Mouse (Mus musculus) left cerebral cortex, postnatal 25 days (tissue): Measurements from ENCODE around the gene Map4k4. TPM values are rescaled to one million over a fixed set of nuclear protein-coding genes. Genes with fewer than 3 reads are reported as not detected.

Source experiments
- DNase-seq, 2 experiments: peaks; one replicate each; pipeline ENCODE4 v3.0.0; 2022; ENCODE audit warnings: low spot score in 2 of 2, mixed read lengths in 1 of 2
- intact Hi-C: fragments of 180-260 bp; cut with DNase I; formaldehyde crosslinking; loops from one replicate; pipeline ENCODE4 v1.15.1; 2025
- total RNA-seq, 2 experiments: library from RNA; stranded (reverse); gene quantifications; 2 replicates each; pipeline ENCODE4 v1.2.3; 2021

The Map4k4 gene
- total RNA-seq, 2 experiments from 2014 or later = 115 to 131 TPM

GRCm38 (mm10) chr1:40022472-40023135, 121.9 kb downstream of the Map4k4 start:
- DNase-seq = no peak
- intact Hi-C loops = no loop called here

- DNase-seq = no peak
- intact Hi-C loops = no loop called here
Observed at GRCm38 (mm10) chr1:40023206-40023605, 122.5 kb downstream of the Map4k4 start.

- DNase-seq = no peak
- intact Hi-C loops = no loop called here
Observed at GRCm38 (mm10) chr1:40023748-40024147, 123.0 kb downstream of the Map4k4 start.

- intact Hi-C loops = no loop called here
- DNase-seq = peak; percentile 51 to 81
Observed at GRCm38 (mm10) chr1:40024554-40025320, 124.0 kb downstream of the Map4k4 start.

GRCm38 (mm10) chr1:40025416-40025815, 124.7 kb downstream of the Map4k4 start:
- intact Hi-C loops = no loop called here
- no peak for DNase-seq

- intact Hi-C loops = no loop called here
- DNase-seq = no peak
Observed at GRCm38 (mm10) chr1:40027116-40027620, 126.5 kb downstream of the Map4k4 start.

- intact Hi-C loops = no loop called here
- no peak for DNase-seq
Observed at GRCm38 (mm10) chr1:40028207-40028998, 127.7 kb downstream of the Map4k4 start.

- intact Hi-C loops = no loop called here
- DNase-seq = no peak
Observed at GRCm38 (mm10) chr1:40029597-40029996, 128.9 kb downstream of the Map4k4 start.

- no peak for DNase-seq
- intact Hi-C loops = no loop called here
Observed at GRCm38 (mm10) chr1:40030287-40030975, 129.7 kb downstream of the Map4k4 start.

- DNase-seq = no peak
- intact Hi-C loops = no loop called here
Observed at GRCm38 (mm10) chr1:40030976-40031356, 130.3 kb downstream of the Map4k4 start.

- intact Hi-C loops = no loop called here
- no peak for DNase-seq
Observed at GRCm38 (mm10) chr1:40031626-40032025, 130.9 kb downstream of the Map4k4 start.

- no peak for DNase-seq
- intact Hi-C loops = no loop called here
Observed at GRCm38 (mm10) chr1:40033315-40033714, 132.6 kb downstream of the Map4k4 start.

GRCm38 (mm10) chr1:40033743-40034420, 133.2 kb downstream of the Map4k4 start:
- intact Hi-C loops = no loop called here
- DNase-seq = no peak

- no peak for DNase-seq
- intact Hi-C loops = no loop called here
Observed at GRCm38 (mm10) chr1:40037831-40038230, 137.1 kb downstream of the Map4k4 start.

- DNase-seq = no peak
- intact Hi-C loops = no loop called here
Observed at GRCm38 (mm10) chr1:40045686-40046085, 145.0 kb downstream of the Map4k4 start.

- DNase-seq = no peak
- intact Hi-C loops = no loop called here
Observed at GRCm38 (mm10) chr1:40046600-40046999, 145.9 kb downstream of the Map4k4 start.

- DNase-seq = no peak
- intact Hi-C loops = no loop called here
Observed at GRCm38 (mm10) chr1:40051157-40051556, 150.4 kb downstream of the Map4k4 start.

GRCm38 (mm10) chr1:40052156-40052555, 151.4 kb downstream of the Map4k4 start:
- no peak for DNase-seq
- intact Hi-C loops = loop anchor here (2.0 kb wide), 1 partner anchor 273 kb away; no protein-coding TSS in a partner anchor

GRCm38 (mm10) chr1:40053071-40053470, 152.4 kb downstream of the Map4k4 start:
- intact Hi-C loops = loop anchor here (2.0 kb wide), 1 partner anchor 274 kb away; no protein-coding TSS in a partner anchor
- DNase-seq = peak in 1 of 2 experiments; percentile 14
